Mouse (Mus musculus): Measurements from ENCODE around the gene Glrx2. TPM values are rescaled to one million over a fixed set of nuclear protein-coding genes. Genes with fewer than 3 reads are reported as not detected.
A peak's percentile ranks its signal among the peaks of the same experiment; 100 is the strongest.

The Glrx2 gene
- polyA plus RNA-seq, 1 experiment from 2014 or later, result 135 TPM

- no peaks in the 10 kb centered on the region for H3K27me3 ChIP-seq
- no peak overlapping the region for H3K9ac ChIP-seq (replicated peaks)
- H3K4me1 ChIP-seq (replicated peaks), result peaks cover 4% of the 10 kb centered on the region; the same call in 1 of the 2 replicates
- no peaks in the 10 kb centered on the region for H3K9me3 ChIP-seq
- no peak overlapping the region for H3K27ac ChIP-seq
- H3K36me3 ChIP-seq, result peaks cover 58% of the 10 kb centered on the region
- H3K4me3 ChIP-seq (replicated peaks), result no peak overlapping the region
- no peak overlapping the region for H3K4me2 ChIP-seq (replicated peaks)
- 65% methylated on average over 1 of the region's 1 CpGs for WGBS
- no peak for ATAC-seq
These were observed 48.3 kb downstream of the Glrx2 start for GRCm38 (mm10) chr1:143764443-143764842.

- Histone ChIP-seq H3K4me2 (replicated peaks) (no peak overlapping the region), H3K27ac (no peak overlapping the region), H3K4me1 (replicated peaks) (peaks cover 8% of the 10 kb centered on the region; the same call in 1 of the 2 replicates), H3K9me3 (no peaks in the 10 kb centered on the region), H3K36me3 (peaks cover 58% of the 10 kb centered on the region), H3K9ac (replicated peaks) (no peak overlapping the region), H3K4me3 (replicated peaks) (no peak overlapping the region), H3K27me3 (no peaks in the 10 kb centered on the region)
- no peak for ATAC-seq
- 81% methylated on average over 4 of the region's 4 CpGs for WGBS
These were observed 49.7 kb downstream of the Glrx2 start for GRCm38 (mm10) chr1:143765801-143766200.

- H3K9ac ChIP-seq (replicated peaks), result no peak overlapping the region
- H3K9me3 ChIP-seq, result no peaks in the 10 kb centered on the region
- H3K4me3 ChIP-seq (replicated peaks), result no peak overlapping the region
- no peaks in the 10 kb centered on the region for H3K27me3 ChIP-seq
- no peak overlapping the region for H3K27ac ChIP-seq
- H3K4me2 ChIP-seq (replicated peaks), result no peak overlapping the region
- no peak for ATAC-seq
- H3K4me1 ChIP-seq (replicated peaks), result peaks cover 8% of the 10 kb centered on the region; the same call in 1 of the 2 replicates
- H3K36me3 ChIP-seq, result peaks cover 54% of the 10 kb centered on the region
- 89% methylated on average over 6 of the region's 6 CpGs for WGBS
These were observed 50.1 kb downstream of the Glrx2 start for GRCm38 (mm10) chr1:143766238-143766637.

- H3K9ac ChIP-seq (replicated peaks), result no peak overlapping the region
- no peaks in the 10 kb centered on the region for H3K27me3 ChIP-seq
- H3K4me2 ChIP-seq (replicated peaks), result no peak overlapping the region
- no peak overlapping the region for H3K27ac ChIP-seq
- no peak overlapping the region for H3K4me3 ChIP-seq (replicated peaks)
- 50% methylated on average over 20 of the region's 20 CpGs for WGBS
- H3K36me3 ChIP-seq, result peaks cover 25% of the 10 kb centered on the region
- H3K9me3 ChIP-seq, result no peaks in the 10 kb centered on the region
- ATAC-seq, result no peak
- H3K4me1 ChIP-seq (replicated peaks), result peaks cover 36% of the 10 kb centered on the region
These were observed 54.4 kb downstream of the Glrx2 start for GRCm38 (mm10) chr1:143770444-143771109.

GRCm38 (mm10) chr1:143773082-143773481, 56.9 kb downstream of the Glrx2 start:
- ATAC-seq, result no peak
- Histone ChIP-seq H3K9ac (replicated peaks) (no peak overlapping the region), H3K27me3 (no peaks in the 10 kb centered on the region), H3K4me2 (replicated peaks) (no peak overlapping the region), H3K4me3 (replicated peaks) (no peak overlapping the region), H3K4me1 (replicated peaks) (peaks cover 41% of the 10 kb centered on the region), H3K27ac (no peak overlapping the region), H3K9me3 (no peaks in the 10 kb centered on the region), H3K36me3 (peaks cover 13% of the 10 kb centered on the region)
- WGBS, result 71% methylated on average over 7 of the region's 7 CpGs

GRCm38 (mm10) chr1:143773909-143774308, 57.8 kb downstream of the Glrx2 start:
- H3K9ac ChIP-seq (replicated peaks), result no peak overlapping the region
- H3K27me3 ChIP-seq, result no peaks in the 10 kb centered on the region
- WGBS, result 84% methylated on average over 6 of the region's 6 CpGs
- peaks cover 13% of the 10 kb centered on the region for H3K36me3 ChIP-seq
- H3K4me3 ChIP-seq (replicated peaks), result no peak overlapping the region
- H3K9me3 ChIP-seq, result no peaks in the 10 kb centered on the region
- H3K27ac ChIP-seq, result no peak overlapping the region
- peaks cover 50% of the 10 kb centered on the region for H3K4me1 ChIP-seq (replicated peaks)
- ATAC-seq, result no peak
- no peak overlapping the region for H3K4me2 ChIP-seq (replicated peaks)

GRCm38 (mm10) chr1:143776446-143777411, 60.6 kb downstream of the Glrx2 start, which contains the start of the genes Trove2 and Uchl5:
Gene Trove2 (minus strand): TSS chr1:143777068.
Gene Uchl5 (plus strand): TSS chr1:143777272.
- WGBS, result under 1% methylated on average over 78 of the region's 84 CpGs
- Histone ChIP-seq H3K9me3 (no peaks in the 10 kb centered on the region), H3K4me1 (replicated peaks) (peaks cover 50% of the 10 kb centered on the region), H3K27me3 (no peaks in the 10 kb centered on the region), H3K27ac (peak within 1 kb of the TSS; percentile 76), H3K36me3 (peaks cover 2% of the 10 kb centered on the region; the same call in 1 of the 2 replicates), H3K9ac (replicated peaks) (peak within 1 kb of the TSS; percentile 90), H3K4me2 (replicated peaks) (peak within 1 kb of the TSS; percentile 83), H3K4me3 (replicated peaks) (peak within 1 kb of the TSS; percentile 83)
- peak; percentile 98 for ATAC-seq

GRCm38 (mm10) chr1:143777558-143778218, 61.5 kb downstream of the Glrx2 start:
- peaks cover 2% of the 10 kb centered on the region; the same call in 1 of the 2 replicates for H3K36me3 ChIP-seq
- H3K27ac ChIP-seq, result peak overlapping the region; percentile 76
- H3K4me1 ChIP-seq (replicated peaks), result peaks cover 43% of the 10 kb centered on the region
- H3K4me3 ChIP-seq (replicated peaks), result peak overlapping the region; percentile 83
- no peaks in the 10 kb centered on the region for H3K9me3 ChIP-seq
- H3K4me2 ChIP-seq (replicated peaks), result peak overlapping the region; percentile 83
- no peaks in the 10 kb centered on the region for H3K27me3 ChIP-seq
- peak overlapping the region; percentile 90 for H3K9ac ChIP-seq (replicated peaks)
- WGBS, result under 1% methylated on average over 39 of the region's 39 CpGs
- ATAC-seq, result no peak

GRCm38 (mm10) chr1:143788584-143789227, 72.6 kb downstream of the Glrx2 start:
- ATAC-seq, result no peak
- no peak overlapping the region for H3K27ac ChIP-seq
- H3K9me3 ChIP-seq, result no peaks in the 10 kb centered on the region
- no peak overlapping the region for H3K9ac ChIP-seq (replicated peaks)
- 80% methylated on average over 2 of the region's 2 CpGs for WGBS
- no peaks in the 10 kb centered on the region for H3K36me3 ChIP-seq
- no peak overlapping the region for H3K4me3 ChIP-seq (replicated peaks)
- no peak overlapping the region for H3K4me2 ChIP-seq (replicated peaks)
- no peaks in the 10 kb centered on the region for H3K4me1 ChIP-seq (replicated peaks)
- H3K27me3 ChIP-seq, result no peaks in the 10 kb centered on the region

Data from midbrain, embryonic 13.5 days (tissue).